Mouse (Mus musculus) left cerebral cortex, adult 11 months (tissue): ENCODE measurements around the gene Pptc7.
A peak's percentile ranks its signal among the peaks of the same experiment; 100 is the strongest.
"Not testable (repeated sequence)": the region's sequence is repeated elsewhere in the genome, so short reads cannot be mapped to it uniquely, and the experiment has no call there.

Experiments
- DNase-seq: peaks from one replicate; pipeline ENCODE4 v3.0.0; 2022; ENCODE audit warnings: low spot score

Pptc7 gene

GRCm38 (mm10) chr5:122300071-122300518 lies 15.9 kb downstream of the Pptc7 start:
- no peak for DNase-seq

DNA sequence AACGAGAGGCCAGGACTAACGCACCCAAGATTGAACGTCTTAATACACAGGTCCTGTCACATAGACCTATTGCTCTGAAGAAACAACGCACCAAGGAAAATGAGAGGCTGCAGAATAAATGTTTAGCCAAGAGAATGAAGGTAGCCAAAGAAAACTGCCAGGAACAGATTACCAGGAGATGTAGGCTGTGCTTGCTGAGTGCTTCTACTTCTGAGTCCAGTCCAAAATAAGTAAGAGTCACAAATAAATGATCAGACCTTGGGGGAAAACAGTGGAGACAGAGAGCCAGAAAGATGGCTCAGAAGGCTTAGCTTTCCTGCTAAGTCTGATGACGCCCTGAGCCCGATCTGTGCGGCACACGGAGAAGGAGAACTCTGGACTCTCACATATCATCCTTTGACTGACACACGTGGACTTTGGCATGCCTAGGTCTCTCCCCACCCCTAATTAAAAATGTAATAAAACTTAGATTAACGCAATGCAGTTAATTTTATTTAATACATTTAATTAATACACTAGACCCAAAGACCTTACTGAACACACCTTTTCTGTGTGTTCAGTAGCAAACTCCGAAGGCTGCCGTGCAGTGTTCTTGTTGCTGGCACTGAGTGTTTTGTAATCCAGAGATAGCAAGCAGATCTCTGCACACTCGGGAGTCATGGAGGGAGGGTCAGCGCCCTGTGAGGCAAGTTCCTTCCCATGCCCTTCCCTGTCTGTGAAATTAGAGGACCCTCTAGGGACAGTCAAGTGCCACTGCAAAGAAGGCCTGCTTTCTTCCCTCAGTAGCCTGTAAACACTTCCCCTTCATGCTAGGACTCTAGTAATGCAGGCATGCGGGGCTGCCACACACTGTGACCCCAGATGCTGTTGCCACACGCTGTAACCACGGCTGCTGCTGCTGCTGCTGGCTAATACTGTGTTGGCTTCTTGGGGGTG lies 18.9 kb downstream of the Pptc7 start:
- DNase-seq, result no peak

DNA sequence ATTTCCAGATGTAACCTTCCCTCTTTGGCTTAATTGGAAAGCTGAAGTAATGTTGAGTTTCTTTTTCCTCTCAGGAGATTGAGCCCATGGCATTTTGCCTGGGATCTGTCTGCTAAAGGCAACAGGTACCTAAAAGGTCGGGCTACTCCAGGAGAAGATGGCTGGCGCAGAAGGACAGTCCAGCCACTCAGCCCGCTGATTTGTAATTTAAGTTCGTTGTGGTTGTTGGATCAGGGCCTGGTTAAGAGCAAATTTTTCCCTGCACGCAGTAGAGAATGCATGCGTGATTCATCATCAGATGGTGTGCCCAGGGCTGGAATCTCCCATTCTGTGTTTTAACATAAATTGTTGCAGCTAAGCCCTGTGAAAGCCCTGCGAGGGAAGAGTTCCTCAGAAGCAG lies 19.8 kb downstream of the Pptc7 start:
- no peak for DNase-seq

GRCm38 (mm10) chr5:122304541-122304940 lies 20.4 kb downstream of the Pptc7 start:
- no peak for DNase-seq

GRCm38 (mm10) chr5:122305472-122305871 lies 21.3 kb downstream of the Pptc7 start:
- DNase-seq, result no peak

GRCm38 (mm10) chr5:122306536-122306935 lies 22.4 kb downstream of the Pptc7 start:
- no peak for DNase-seq

GRCm38 (mm10) chr5:122310699-122311098 lies 26.5 kb downstream of the Pptc7 start:
- no peak for DNase-seq

- no peak for DNase-seq
Measured at GRCm38 (mm10) chr5:122311692-122312091, 27.5 kb downstream of the Pptc7 start.

DNA sequence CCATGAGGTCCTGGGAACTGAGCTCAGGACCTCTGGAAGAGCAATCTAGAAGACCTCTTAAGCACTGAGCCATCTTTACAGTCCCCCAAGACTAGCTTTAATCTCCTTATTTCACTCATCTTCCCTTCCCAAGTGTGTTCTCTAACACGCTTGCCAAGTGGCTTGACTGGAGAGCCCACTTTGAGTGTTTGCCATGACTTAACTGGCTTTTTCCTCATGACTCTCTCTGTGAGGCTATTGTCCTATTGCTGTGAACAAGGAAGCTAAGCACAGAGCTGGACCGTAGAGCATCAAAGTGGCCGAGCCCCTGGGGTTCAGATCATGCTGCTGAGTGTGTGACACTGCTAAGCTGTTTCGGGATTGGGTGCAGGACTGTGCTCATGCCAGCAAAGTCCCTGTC lies 28.2 kb downstream of the Pptc7 start:
- no peak for DNase-seq

DNA sequence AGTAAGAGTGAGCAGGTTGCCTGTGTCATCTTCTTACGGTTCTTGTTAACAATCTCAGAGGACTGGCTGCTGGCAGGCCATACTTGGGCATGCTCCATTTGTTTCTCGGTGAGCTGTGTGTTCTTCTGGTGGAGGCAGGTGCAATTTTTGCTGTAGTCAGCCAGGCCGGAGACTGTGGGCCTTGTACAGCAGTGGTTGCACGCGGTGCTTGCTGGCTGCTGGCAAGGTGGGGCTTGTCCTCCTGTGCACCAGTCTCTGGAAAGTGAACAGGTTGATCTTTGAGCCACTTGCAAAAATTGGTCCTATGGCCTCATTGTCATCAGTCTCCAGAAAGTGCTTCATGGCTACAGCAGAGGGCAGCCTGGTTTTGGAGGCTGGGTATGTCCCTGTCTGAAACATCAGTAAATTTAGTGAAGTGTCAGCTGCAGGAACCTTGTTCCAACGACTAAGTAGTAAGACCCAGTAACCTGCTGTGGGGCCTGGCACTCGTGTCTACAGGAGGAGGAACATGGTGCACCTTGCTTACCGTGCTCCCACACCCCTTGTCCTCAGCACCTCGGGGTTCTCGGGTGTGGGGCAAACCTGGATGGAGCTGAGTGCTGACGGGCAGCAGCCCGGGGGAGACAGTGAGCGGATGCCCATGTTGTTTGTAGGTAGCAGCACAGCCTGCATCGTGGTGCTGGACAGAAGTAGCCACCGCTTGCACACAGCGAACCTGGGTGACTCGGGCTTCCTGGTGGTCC lies 28.9 kb downstream of the Pptc7 start:
- DNase-seq, result no peak

DNA sequence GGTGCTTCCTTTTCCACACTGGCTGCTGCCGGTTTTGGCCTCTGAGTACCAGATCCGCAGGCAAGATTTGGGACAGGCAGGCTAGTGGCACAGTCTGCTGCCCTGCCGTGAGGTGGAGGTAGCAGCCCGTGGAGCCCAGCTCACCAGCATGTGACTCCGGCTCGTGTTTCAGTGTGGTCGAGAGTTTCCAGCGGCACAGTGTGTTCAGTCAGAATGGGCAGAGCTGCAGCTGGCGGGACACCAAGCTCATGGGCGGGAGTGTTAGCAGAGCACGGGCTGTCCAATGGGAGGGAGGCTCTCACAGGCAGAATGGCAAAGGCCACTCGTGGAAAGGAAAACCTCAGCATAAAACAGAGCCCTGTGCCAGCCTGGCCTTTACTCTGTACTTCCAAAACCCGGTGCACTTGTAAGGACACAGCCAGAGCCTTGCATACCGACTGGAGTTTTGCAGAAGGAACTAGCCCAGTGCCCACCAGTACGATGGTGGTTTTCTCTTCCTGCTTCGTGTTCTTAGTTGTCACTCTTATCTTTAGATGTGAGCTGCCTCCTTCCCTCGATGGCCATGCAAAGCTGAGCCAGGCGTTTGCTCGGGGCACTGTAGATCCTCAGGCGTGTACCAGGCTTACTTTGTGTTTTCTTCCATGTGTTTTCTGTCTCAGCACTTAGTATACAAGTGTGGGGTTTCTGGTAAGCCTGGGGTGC lies 31.0 kb downstream of the Pptc7 start:
- DNase-seq, result peak; percentile 90

DNA sequence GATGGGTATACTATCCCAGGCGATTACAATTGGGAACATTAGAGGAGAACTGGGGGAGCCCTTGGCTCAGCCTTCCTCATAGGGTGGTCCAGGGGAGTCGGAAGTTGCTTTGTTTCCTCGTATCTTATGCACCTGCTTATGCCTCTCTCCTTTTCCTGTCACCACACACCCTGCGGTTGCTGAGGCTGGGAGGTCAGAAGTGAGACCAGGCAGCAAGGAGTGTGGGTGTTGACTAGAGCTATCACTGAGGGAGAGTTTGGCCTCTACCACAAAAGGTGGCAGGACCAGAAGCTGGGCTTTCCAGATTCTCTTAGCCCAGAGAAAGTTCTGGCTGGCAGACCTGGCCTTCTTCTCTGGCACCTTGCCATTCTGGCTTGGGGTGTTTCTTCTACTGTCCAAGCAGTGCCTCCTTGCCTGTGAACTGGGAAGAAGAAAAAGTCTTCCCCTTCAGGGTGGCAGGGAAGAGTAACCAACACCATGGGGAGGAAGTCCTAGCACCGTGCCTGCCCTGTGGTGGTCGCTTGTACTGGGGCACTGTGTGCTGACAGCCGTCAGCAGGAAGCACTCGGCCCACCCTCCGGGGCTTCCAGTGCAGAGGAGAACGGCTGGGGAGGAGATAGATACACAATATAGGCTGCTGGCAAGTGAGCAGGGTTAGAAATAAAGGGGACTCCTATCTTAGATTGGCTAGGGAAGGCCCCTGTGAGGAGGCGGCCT lies 33.3 kb downstream of the Pptc7 start:
- DNase-seq, result no peak

- no peak for DNase-seq
Measured at GRCm38 (mm10) chr5:122318100-122318499, 33.9 kb downstream of the Pptc7 start.

GRCm38 (mm10) chr5:122318976-122319375 lies 34.8 kb downstream of the Pptc7 start:
- DNase-seq, result not testable (repeated sequence)

DNA sequence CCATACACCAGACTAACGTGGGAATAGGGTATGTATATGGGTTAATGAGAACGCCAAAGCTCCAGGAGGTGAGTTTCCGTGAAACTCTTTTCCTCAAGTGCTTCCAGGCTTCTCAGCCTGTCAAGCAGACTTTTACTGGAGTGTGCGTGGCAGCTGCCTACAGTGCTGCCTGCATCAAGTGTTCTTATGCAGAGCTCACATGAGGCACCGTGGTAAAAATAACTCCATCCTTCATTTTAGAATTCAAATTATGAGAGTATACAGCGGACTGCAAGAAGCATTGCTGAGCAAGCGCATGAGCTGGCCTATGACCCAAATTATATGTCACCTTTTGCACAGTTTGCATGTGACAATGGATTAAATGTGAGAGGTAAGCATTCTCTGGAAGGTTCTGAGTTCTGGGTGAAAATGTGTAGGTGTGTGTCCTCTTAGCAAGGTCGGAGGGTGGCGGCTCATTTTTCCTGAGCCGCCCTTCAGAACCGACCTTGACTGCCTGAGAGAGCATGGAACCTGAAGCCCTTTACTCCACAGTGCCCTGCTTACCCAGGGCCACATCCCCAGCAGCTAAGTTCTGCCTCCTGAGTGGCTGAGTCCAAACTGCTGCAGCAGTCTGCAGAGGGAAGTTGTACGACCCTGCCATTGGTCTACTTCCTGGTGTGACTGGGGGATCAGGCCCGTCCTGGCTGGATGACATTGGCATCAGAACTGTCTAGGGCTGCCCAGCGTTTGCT lies 35.5 kb downstream of the Pptc7 start:
- DNase-seq, result no peak

DNA sequence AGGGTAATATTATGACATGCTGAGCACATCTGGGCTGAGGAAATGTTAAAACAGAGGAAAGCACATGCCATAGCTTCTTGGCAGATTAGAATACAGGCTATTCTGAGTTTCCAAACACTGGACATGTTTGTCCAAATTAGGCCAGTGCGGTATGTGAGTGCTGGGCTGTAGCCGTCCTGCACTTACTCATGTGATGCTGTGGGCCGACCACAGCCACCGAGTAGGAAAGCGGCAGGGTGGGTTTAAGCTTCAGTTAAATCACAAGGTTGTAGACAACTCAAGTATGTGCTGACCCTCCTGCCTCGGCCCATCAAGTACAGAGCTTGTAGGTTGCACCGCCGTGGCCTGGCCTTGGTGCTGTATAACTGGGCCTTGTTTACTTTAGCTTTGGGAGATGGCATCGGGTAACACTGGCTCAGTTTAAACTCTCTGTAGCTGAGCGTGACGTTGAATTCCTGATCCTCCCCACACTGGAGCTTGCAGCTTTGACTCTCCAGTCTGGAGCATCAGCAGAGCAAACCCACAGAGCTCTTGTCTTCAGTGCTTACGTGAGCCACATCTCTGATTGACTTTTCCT lies 36.1 kb downstream of the Pptc7 start:
- no peak for DNase-seq

GRCm38 (mm10) chr5:122323523-122323922 lies 39.4 kb downstream of the Pptc7 start:
- DNase-seq, result no peak

- peak; percentile 84 for DNase-seq
Measured at GRCm38 (mm10) chr5:122324608-122325431, 40.7 kb downstream of the Pptc7 start.

DNA sequence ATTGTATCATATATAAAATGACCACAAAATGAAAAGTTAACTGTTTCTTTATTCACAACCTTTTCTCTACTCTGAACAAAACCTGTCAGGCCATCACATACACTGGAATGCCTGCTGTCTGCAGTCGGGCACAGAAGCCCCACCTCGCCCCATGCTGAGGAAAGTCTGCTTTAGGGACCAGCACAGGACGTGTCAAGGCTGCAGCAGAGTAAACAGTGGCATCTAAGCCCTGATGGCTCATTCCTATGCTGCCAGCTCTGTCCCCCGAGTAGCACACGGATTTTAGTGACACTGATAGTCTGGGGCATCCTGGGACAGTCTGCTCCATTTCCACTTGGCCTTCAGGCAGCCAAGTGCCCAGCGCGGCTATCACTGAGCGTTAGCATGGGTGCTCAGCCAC lies 41.3 kb downstream of the Pptc7 start:
- DNase-seq, result no peak

- DNase-seq, result no peak
Measured at GRCm38 (mm10) chr5:122327283-122327682, 43.1 kb downstream of the Pptc7 start.
